Comparison of ENCODE assay signal across 14 mouse cellular contexts in genomic region chr19:41670473-41670872, GRCm38 (mm10).
DNase-seq lines count a peak whose midpoint lies in the region; ATAC-seq lines count a peak whose summit lies in the region.
"Had no signal": no experiment of that assay in that cellular context is flagged by ENCODE, and none has a peak within 500 bp of the region (broad histone marks: within the 10 kb centered on the region; RNA-seq: fewer than 3 reads in every experiment).

No protein-coding gene starts in this region.

- no peaks in the 10 kb centered on the region for H3K9me3 ChIP-seq in hindbrain, embryonic 15.5 days
- no peaks in the 10 kb centered on the region for H3K9me3 ChIP-seq in neural tube, embryonic 15.5 days (replicated peaks)
- no peaks in the 10 kb centered on the region for H3K9me3 ChIP-seq in intestine, embryonic 16.5 days (ENCODE audit: control insufficient read depth, low read length)
- H3K9me3 ChIP-seq: embryonic facial prominence, embryonic 15.5 days had no signal

- WGBS in hindbrain, embryonic 15.5 days: 8% methylated on average over 5 of the region's 5 CpGs
- WGBS in neural tube, embryonic 15.5 days: 8% methylated on average over 5 of the region's 5 CpGs
- WGBS in intestine, embryonic 16.5 days: 43% methylated on average over 5 of the region's 5 CpGs

- no peak overlapping the region for H3K4me2 ChIP-seq in hindbrain, embryonic 15.5 days
- no peak overlapping the region for H3K4me2 ChIP-seq in neural tube, embryonic 15.5 days
- no peak overlapping the region for H3K4me2 ChIP-seq in intestine, embryonic 16.5 days (ENCODE audit: low read depth, low read length)
- H3K4me2 ChIP-seq: embryonic facial prominence, embryonic 15.5 days; lung, embryonic 14.5 days had no signal

- H3K4me1 ChIP-seq in hindbrain, embryonic 15.5 days (replicated peaks): peaks cover 47% of the 10 kb centered on the region
- peaks cover 53% of the 10 kb centered on the region for H3K4me1 ChIP-seq in neural tube, embryonic 15.5 days
- no peaks in the 10 kb centered on the region for H3K4me1 ChIP-seq in intestine, embryonic 16.5 days (ENCODE audit: control insufficient read depth, insufficient read depth, low read length)

- H3K36me3 ChIP-seq in hindbrain, embryonic 15.5 days: no peaks in the 10 kb centered on the region
- no peaks in the 10 kb centered on the region for H3K36me3 ChIP-seq in neural tube, embryonic 15.5 days
- no peaks in the 10 kb centered on the region for H3K36me3 ChIP-seq in intestine, embryonic 16.5 days (ENCODE audit: control insufficient read depth, insufficient read depth, low read length)
- H3K36me3 ChIP-seq: embryonic facial prominence, embryonic 15.5 days had no signal

- peaks cover 9% of the 10 kb centered on the region for H3K27me3 ChIP-seq in hindbrain, embryonic 15.5 days
- H3K27me3 ChIP-seq in neural tube, embryonic 15.5 days (replicated peaks): 0 out of 2 replicates have a peak, but pooled peaks cover 3% of the 10 kb centered on the region
- H3K27me3 ChIP-seq in intestine, embryonic 16.5 days (replicated peaks; ENCODE audit: control insufficient read depth, insufficient read depth, low read length): no peaks in the 10 kb centered on the region

- H3K4me3 ChIP-seq in hindbrain, embryonic 15.5 days: no peak overlapping the region
- H3K4me3 ChIP-seq in neural tube, embryonic 15.5 days (replicated peaks): no peak overlapping the region
- H3K4me3 ChIP-seq in intestine, embryonic 16.5 days (ENCODE audit: low read length): no peak overlapping the region
- H3K4me3 ChIP-seq: embryonic facial prominence, embryonic 15.5 days had no signal

- ATAC-seq in hindbrain, embryonic 15.5 days (ENCODE audit: low FRiP score, low read depth): no peak
- no peak for ATAC-seq in neural tube, embryonic 15.5 days (ENCODE audit: low FRiP score)
- no peak for ATAC-seq in intestine, embryonic 16.5 days

- H3K9ac ChIP-seq in hindbrain, embryonic 15.5 days: no peak overlapping the region
- no peak overlapping the region for H3K9ac ChIP-seq in neural tube, embryonic 15.5 days (replicated peaks)
- H3K9ac ChIP-seq in intestine, embryonic 16.5 days (ENCODE audit: low read depth, low read length): no peak overlapping the region
- H3K9ac ChIP-seq: embryonic facial prominence, embryonic 15.5 days; lung, embryonic 14.5 days had no signal

- peak; percentile 5 for DNase-seq in lung, postnatal 36 days
- no peak for DNase-seq in lung, postnatal 4 days
- DNase-seq in embryo, embryonic 11 days: peak; percentile 67
- DNase-seq in gastrocnemius, postnatal 25 days: no peak
- DNase-seq in frontal cortex, postnatal 25 days (ENCODE audit: low spot score in 2 of 2): no peak
- DNase-seq: cerebellum, adult 11-12 months; gastrocnemius, postnatal 36 days; left cerebral cortex, postnatal 4 days; lung, embryonic 14.5 days; spleen, adult 18-20 months had no signal

- H3K27ac ChIP-seq in hindbrain, embryonic 15.5 days (replicated peaks): peak overlapping the region; percentile 3; the same call in 1 of the 2 replicates
- peak overlapping the region; percentile 65; the same call in 1 of the 2 replicates for H3K27ac ChIP-seq in neural tube, embryonic 15.5 days (replicated peaks)
- no peak overlapping the region for H3K27ac ChIP-seq in intestine, embryonic 16.5 days (ENCODE audit: low read length)
- H3K27ac ChIP-seq: embryonic facial prominence, embryonic 15.5 days had no signal

Comparison
In these comparisons a context has a peak if more than half of its experiments do, and no peak if none do; other contexts are left out.
1. DNase-seq: peak in lung, postnatal 36 days (single experiment) and embryo, embryonic 11 days (single experiment); none in lung, postnatal 4 days (0 of 2), gastrocnemius, postnatal 25 days (single experiment) and frontal cortex, postnatal 25 days (0 of 2).